Mouse (Mus musculus) adrenal gland, postnatal 10 days (tissue): ENCODE results near the gene Mrpl14. TPM values are rescaled to one million over a fixed set of nuclear protein-coding genes. Genes with fewer than 3 reads are reported as not detected.
A peak's percentile ranks its signal among the peaks of the same experiment; 100 is the strongest.

Source experiments
- DNase-seq: peaks from one replicate; pipeline ENCODE4 v3.0.0; 2021; ENCODE audit warnings: mixed read lengths
- long read RNA-seq, 2 experiments: library from polyadenylated mRNA; stranded (forward); transcript quantifications; one replicate each; pipeline ENCODE4 v2.0.0; 2021
- total RNA-seq, 2 experiments: library from RNA; stranded (reverse); gene quantifications; 2 replicates each; pipeline ENCODE4 v1.2.3; 2021

The Mrpl14 gene
- 100 to 1,000 TPM; 131 to 137 TPM for total RNA-seq
- long read RNA-seq, experiment 1, transcript Mrpl14-201 (3 exons, 645 nt): major isoform, 143 of 156 reads
- long read RNA-seq, experiment 1, partial matches to known transcripts: 9 of 156 reads
- long read RNA-seq, experiment 1, other reads (novel, unspliced or antisense): 3 of 156 reads
- long read RNA-seq, experiment 2, transcript Mrpl14-201 (3 exons, 645 nt): major isoform, 116 of 124 reads
- long read RNA-seq, experiment 2, partial matches to known transcripts: 0 of 124 reads
- long read RNA-seq, experiment 2, other reads (novel, unspliced or antisense): 5 of 124 reads

DNA sequence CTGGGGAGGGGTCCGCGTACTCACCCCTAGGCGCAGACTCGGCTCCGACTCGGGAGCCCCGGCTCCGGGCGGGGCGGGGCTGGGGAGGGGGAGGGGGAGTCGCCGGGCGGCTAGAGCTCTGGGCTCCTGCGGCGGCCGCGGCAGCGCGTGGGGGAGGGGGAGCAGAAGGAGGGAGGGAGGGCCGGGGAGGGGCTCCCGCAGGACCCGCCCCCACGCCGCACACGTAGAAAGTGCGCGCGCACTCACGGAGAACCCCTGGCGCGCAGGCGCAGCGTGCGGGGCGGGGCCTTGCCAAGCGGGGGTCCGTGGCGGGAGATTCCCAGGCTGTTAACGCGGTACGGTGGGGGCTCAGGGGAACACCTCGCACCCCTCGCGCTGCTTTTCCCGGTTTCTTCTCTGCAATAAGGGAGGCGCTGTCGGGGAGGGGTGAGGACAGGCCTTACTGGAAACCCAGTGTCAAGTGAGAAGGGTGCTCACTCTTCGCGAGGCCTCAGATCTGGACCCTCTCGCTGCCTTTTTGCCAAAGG lies at the start of gene Mrpl14:
Gene Mrpl14, plus strand, starts transcription at position 230 of the 527 bp plus-strand sequence.
- peak; percentile 96 for DNase-seq

DNA sequence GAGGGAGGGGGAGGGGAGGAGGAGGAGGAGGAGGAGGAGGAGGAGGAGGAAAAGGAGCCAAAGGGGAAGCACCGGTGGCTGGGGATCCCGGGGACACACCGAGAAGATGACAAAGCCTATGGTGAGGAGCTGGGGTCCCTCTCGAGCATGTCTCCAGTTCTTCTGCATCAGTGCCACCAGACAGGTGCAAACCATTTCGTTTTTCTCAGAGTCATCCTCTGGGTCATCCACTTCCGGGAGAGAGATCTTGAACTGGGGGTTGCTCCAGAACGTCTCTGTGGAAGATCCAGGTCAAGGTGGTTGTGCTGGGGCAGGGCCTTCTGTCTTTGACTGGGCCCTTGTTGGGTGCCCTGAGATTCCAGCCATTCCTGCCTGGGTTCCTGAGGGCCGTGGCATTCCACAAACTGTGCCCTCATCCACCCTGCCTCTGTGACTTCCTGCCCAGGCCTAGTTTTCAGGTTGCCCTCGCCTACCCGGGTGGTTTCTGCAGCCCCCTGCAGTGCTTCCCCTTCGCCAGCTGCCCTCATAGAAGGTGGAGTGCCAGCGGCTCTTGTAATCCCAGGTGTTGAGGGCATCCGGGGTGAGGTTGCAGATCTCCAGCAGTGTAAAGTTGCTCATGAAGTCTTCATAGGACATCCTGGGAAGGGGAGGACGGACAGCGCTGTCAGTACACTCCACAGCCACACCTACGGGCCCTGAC lies 47.4 kb upstream of the Mrpl14 start:
- no peak for DNase-seq

DNA sequence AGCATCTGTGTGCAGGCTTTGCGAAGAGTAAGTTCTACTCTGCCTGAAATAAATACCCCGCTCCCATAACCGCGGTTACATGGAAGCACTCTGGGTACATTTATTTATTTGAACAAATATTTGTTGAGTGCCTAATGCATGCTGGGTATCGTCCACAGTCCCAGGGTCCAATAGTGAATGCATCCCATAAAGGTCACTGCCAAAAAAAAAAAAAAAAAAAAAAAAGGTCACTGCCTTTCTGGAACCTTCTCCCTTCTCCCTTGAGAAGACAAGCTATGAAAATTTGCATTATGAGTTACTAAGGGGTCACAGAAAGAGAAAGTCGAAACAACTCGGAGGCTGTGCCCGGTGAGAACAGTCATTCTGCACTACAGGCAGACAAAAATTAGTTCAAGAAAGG lies 44.1 kb upstream of the Mrpl14 start:
- DNase-seq: no peak

DNA sequence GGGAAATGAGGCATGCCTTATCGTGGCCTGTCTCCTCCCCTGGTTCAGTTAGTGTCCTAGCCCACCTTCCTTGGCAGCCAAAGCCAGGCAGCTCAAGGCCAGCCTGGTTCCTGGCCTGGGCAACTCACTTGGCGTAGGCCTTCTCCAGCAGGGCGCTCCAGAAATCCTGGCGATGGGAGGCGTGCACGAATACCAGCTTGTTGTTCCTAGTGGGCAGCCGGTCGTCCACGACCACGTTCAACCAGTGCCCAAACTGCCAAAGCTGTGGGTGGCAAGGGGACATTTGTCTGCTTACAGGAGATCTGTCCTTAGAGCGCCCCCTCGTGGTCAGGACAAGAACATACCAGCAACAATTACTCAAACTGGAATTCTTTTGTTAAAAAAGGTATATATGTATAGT lies 43.4 kb upstream of the Mrpl14 start:
- peak; percentile 82 for DNase-seq

GRCm38 (mm10) chr17:45644185-45644584 lies 41.9 kb upstream of the Mrpl14 start:
- DNase-seq: no peak

- DNase-seq: no peak
These were observed 32.9 kb upstream of the Mrpl14 start for GRCm38 (mm10) chr17:45653233-45653632.

GRCm38 (mm10) chr17:45655820-45656219 lies 30.3 kb upstream of the Mrpl14 start:
- no peak for DNase-seq

DNA sequence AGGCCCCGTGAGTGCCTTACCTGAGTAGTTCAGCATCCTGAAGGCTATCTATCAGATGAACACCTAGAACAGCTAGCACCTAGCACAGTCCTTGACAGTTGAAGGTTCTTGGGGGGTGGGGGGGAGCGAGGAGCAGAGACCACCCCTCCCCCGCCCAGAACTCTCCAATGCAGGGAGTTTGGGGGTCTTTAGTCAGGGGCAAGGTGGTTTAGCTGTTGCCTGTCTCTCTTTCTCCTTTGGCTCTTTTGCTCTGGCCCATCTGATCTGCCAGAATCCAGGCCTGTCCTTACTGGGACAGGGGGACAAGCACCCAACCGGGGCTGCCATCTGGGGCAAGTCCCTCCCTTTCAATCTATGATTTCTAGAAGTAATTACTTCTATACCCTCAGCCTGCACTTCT lies 26.9 kb upstream of the Mrpl14 start, which contains the start of gene Capn11:
Gene Capn11, minus strand, starts transcription at position 101 of the 400 bp plus-strand sequence.
- no peak for DNase-seq

DNA sequence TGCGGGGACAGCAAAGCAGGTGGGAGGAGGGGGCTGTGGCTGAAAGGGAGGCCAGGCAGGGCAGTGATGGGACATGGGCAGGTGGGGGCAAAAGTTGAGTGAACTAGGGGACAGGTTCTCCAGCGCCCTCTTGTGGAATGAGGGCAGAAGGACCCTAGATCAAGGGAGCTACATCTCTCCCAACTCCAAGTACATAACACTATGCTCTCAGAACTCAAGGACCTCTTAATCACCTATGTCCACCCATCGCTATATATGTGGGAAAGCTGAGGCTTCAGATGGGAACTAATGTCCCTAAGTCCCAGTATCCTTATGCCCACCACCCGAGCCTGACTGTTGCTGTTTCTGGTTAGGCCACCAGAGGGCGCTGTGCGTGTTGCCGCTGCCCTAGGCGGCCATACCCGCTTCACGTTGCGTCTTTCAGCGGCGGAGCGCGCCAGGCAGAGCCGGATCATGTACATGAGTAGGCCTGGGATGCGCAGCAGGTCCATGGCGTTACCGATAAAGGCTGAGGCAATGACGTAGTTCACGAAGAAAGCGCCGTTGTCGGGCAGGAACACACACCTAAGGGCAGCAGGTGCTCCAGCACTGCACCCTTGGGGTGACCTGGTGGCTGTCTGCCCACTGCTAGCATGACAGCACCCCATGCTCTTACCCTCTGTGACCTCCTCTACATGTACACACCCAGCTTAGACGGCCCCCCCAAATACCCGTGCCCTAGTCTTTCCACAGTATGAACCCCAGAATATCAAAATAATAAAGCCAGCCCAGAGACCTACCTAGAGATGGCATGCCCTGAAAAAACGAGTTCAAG lies 22.8 kb upstream of the Mrpl14 start:
- peak; percentile 87 for DNase-seq

GRCm38 (mm10) chr17:45664608-45665007 lies 21.5 kb upstream of the Mrpl14 start:
- no peak for DNase-seq

DNA sequence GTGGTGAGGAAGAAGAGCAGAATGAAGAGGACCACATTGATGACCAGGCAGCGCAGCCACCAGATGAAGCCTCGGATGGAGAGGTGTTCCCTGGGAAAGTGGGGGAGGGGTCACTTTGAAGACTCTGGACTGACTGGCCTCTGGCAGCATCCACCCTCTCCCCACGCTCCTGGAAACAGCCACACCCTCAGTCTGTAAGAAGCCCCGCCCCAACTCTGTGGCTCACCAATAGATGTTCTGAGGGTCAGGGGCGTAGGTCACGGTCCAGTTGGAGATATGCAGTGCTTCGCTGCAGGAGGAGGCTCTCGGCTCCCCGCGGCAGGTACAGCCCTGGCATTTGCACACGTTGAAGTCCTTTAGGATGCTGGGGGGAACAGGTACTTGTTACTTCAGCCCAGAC lies 20.0 kb upstream of the Mrpl14 start:
- no peak for DNase-seq

- DNase-seq: no peak
These were observed 18.6 kb upstream of the Mrpl14 start for GRCm38 (mm10) chr17:45667481-45667880.

- DNase-seq: no peak
These were observed 18.1 kb upstream of the Mrpl14 start for GRCm38 (mm10) chr17:45667986-45668385.

DNA sequence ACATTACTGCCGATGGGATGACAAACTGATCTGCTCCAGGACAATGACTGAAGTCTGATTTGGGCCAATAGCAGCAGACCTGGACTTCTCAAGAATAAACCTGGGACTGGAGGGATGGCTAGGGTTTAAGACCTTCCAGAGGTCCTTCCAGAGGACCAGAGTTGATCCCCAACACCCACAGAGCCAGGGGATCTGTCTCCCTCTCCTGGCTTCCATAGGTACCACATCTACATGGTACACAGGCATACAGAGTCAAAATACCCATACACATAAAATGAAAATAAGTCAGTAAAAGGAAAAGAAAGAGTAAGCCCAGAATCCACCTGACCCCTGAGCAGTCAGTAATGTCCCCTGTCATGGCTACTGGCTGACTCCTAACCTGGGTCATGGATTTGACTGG lies 14.3 kb upstream of the Mrpl14 start:
- no peak for DNase-seq

- DNase-seq: no peak
These were observed 13.5 kb upstream of the Mrpl14 start for GRCm38 (mm10) chr17:45672598-45672997.

GRCm38 (mm10) chr17:45678106-45678505 lies 8.0 kb upstream of the Mrpl14 start:
- DNase-seq: peak; percentile 86

DNA sequence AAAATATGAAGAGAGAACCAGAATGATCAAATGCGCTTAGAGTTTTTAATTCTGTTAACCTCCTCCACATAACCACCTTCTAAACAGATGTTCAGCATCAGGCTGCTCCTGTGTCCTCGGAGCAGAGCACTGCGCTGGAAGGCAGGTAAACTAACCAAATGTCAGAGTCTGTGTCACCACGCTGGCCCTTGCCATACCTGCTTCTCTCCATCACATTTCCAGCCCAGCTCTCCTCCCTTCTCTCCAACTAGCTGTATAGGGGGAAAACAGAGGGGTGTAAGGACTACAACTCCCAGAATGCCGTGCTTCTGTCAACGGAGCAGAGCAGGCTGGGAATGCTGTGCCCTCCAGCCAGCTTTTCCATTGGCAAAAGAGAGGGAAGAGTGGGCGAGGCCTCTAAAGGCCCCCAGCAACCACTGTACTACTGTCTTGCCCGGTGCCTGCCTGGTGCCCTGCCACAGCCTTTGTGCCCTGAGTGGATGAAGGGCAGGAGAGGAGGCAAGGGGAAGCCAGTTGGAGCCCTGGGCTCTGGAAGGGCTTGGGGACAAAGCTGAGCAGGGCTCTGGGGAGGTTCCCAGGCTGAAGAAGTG lies 5.6 kb upstream of the Mrpl14 start:
- peak; percentile 65 for DNase-seq

DNA sequence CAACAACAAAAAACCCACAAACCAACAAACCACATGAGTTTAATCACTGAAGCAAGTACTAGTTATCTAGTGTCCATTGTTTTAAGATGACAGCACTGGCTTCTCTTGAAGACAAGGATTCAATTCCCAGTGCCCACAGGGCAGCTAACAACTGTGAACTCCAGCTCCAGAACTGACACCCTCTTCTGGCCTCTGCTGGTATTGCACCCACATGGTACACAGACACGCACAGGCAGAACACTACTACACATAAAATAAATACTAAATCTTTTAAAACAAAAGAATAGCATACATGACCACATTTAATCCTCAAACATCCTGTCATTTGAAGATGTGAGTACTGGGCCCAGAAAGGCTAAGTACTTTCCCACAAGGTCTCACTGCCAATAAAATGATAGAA lies 4.5 kb upstream of the Mrpl14 start:
- no peak for DNase-seq

- no peak for DNase-seq
These were observed 3.3 kb upstream of the Mrpl14 start for GRCm38 (mm10) chr17:45682843-45683242.

DNA sequence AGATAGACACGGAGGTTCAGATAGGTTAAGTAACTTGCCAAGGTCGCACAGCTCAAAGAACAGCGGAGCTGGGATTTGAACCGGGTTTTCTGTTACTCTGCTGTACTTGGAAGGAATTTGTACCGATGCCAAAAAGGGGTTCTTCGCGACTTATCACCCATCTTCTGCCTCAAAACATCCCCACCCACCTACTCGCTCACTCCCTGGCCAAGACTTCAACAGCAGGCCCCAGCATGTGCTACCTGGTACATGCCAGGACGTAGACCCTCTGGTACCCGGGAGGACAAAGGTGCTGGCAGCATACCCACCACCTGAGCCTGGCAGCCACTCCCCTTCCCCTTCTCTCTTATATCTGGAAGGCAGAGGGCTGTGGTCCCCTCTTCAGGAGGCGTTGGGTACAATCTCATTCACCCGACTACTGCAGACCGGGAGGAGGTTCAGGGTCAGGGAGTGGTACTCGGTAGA lies 1.4 kb upstream of the Mrpl14 start:
- DNase-seq: no peak

DNA sequence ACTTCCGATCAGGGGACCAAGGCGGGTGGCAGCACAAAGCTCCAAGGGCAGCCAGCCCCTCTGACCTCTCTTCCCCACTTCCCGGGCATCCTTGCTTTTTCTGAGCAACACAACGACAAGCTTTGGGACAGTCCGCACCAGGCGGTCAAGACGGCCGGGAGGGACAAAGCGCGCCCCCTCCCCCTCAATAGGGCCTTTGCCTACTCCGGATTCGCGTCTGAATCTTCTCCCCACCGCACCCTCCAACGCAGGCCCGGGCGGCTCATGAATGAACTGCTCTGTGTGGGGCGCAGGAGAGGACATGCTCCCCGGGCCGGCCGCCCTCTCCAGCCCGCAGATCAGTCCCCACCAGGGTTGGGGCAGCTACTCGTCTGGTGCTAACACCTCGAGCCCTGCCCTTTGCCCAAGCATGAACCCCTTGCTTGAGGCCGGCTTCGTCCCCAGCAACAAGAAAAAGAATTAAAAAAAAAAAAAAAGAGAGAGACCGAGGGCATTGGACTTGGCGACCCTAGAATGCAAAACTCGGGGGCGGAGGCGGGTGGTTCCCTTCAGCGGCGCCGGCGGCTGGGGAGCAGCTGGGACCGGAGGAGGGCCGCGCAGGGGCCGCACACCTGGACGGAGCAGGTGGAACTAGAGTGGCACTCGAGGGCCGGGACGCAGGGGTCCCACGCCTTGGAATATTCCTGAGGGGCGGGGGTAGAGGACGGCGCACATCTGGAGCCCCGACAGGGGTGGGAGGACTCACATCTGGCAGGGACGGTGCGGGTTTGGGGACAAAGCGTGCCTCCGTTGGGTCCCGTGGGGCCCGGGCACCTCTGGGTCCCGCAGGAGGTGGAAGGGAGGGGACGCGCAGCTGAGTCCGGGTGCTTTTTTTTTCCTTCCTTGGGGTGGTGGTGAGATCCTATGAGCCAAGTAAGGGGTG lies 690 bp upstream of the Mrpl14 start:
- peak; percentile 59 for DNase-seq
